Mouse (Mus musculus): ENCODE measurements around the gene Defb13.

- TF ChIP-seq CTCF (IDR thresholded peaks at IDR 0.05) (no peak), POLR2A (IDR thresholded peaks at IDR 0.05; ENCODE audit: insufficient read depth, low read depth, low read length) (no peak), EP300 (IDR thresholded peaks at IDR 0.05; ENCODE audit: insufficient read depth, low read depth, low read length) (no peak)
Observed at GRCm38 (mm10) chr8:21958414-21958813, 11.9 kb downstream of the Defb13 start, which contains the start of gene Fam90a1a.

Data from heart, adult 2 months (tissue).